Mouse (Mus musculus) midbrain, embryonic 11.5 days (tissue): ENCODE results near the gene Camk2d. TPM values are rescaled to one million over a fixed set of nuclear protein-coding genes. Genes with fewer than 3 reads are reported as not detected.

ENCODE experiments used
- ATAC-seq: fragments of 200-750 bp; cut with Nextera tagmentation; 2 replicates; pipeline ENCODE4 v1.8.0; 2017; ENCODE audit warnings: moderate TSS enrichment, moderate library complexity; ENCODE audit not compliant: low FRiP score
- DNase-seq: peaks from one replicate; pipeline ENCODE4 v3.0.0; 2015; ENCODE audit warnings: low spot score; ENCODE audit errors: missing footprints
- H3K27ac ChIP-seq: fragments of 300-500 bp; sonication (generic); 2 replicates; pipeline ENCODE4 v1.5.1; 2014; ENCODE audit warnings: low read depth, low read length
- H3K27me3 ChIP-seq: fragments of 300-500 bp; sonication (generic); 2 replicates; pipeline ENCODE4 v1.6.1; 2014; ENCODE audit warnings: mild to moderate bottlenecking, low read length, moderate library complexity, mixed read lengths; ENCODE audit not compliant: control insufficient read depth, insufficient read depth
- H3K36me3 ChIP-seq: fragments of 300-500 bp; sonication (generic); 2 replicates; pipeline ENCODE4 v1.6.1; 2014; ENCODE audit warnings: mild to moderate bottlenecking, low read length, moderate library complexity, mixed read lengths; ENCODE audit not compliant: control insufficient read depth, insufficient read depth
- H3K4me1 ChIP-seq: fragments of 300-500 bp; sonication (generic); 2 replicates; pipeline ENCODE4 v1.6.1; 2014; ENCODE audit warnings: low read length; ENCODE audit not compliant: control insufficient read depth, insufficient read depth
- H3K4me2 ChIP-seq: fragments of 300-500 bp; sonication (generic); 2 replicates; pipeline ENCODE4 v1.6.1; 2014; ENCODE audit warnings: mild to moderate bottlenecking, moderate library complexity
- H3K4me3 ChIP-seq: fragments of 300-500 bp; sonication (generic); 2 replicates; pipeline ENCODE4 v1.5.1; 2014; ENCODE audit warnings: low read depth, low read length
- H3K9ac ChIP-seq: fragments of 300-500 bp; sonication (generic); 2 replicates; pipeline ENCODE4 v1.6.1; 2014; ENCODE audit warnings: low read length
- H3K9me3 ChIP-seq: fragments of 300-500 bp; sonication (generic); 2 replicates; pipeline ENCODE4 v1.6.1; 2016; ENCODE audit warnings: low read length; ENCODE audit not compliant: control insufficient read depth
- WGBS: fragments of 180-500 bp; shearing (Covaris S2); extraction: QIAGEN DNeasy Blood & Tissue Kit; methylation state at CpG from one replicate; pipeline ENCODE4 v1.1.7; 2014; 5-methylcytosine and 5-hydroxymethylcytosine counted together
- polyA plus RNA-seq: library from polyadenylated mRNA; unstranded; fragments of >200 nt; fragmentation: Nextera tagmentation; extraction: Ambion mirVana; gene quantifications from 2 replicates; pipeline ENCODE4 v1.2.1, GENCODE M21; 2014

The Camk2d gene
- polyA plus RNA-seq, 1 experiment from 2014 or later = 13.5 TPM

DNA sequence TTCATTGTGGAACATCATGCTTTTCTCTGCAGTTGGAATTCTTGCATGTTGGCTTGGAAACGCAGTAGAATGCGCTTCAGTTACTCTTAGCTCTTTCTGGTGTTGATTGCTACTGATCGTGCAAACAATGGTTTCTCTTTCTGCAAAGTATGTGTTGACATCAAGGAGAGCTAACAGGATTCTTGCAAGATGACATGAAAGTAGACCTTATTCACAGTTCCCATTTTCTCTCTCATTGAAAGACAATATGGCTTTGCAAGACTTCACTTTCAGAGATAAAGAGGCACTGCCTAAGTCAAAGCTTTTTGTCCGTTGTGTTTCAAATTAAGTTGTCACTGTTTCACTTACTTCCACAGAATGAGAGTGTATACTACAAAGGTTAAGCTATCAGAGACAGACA is 210.0 kb downstream of the Camk2d start:
- WGBS = 28% methylated on average over 4 of the region's 4 CpGs
- Histone ChIP-seq H3K36me3 (no peaks in the 10 kb centered on the region), H3K9me3 (no peaks in the 10 kb centered on the region), H3K4me2 (no peak overlapping the region), H3K27ac (no peak overlapping the region), H3K27me3 (no peaks in the 10 kb centered on the region), H3K4me1 (no peaks in the 10 kb centered on the region), H3K9ac (no peak overlapping the region), H3K4me3 (no peak overlapping the region)
- ATAC-seq (no peak), DNase-seq (no peak)

DNA sequence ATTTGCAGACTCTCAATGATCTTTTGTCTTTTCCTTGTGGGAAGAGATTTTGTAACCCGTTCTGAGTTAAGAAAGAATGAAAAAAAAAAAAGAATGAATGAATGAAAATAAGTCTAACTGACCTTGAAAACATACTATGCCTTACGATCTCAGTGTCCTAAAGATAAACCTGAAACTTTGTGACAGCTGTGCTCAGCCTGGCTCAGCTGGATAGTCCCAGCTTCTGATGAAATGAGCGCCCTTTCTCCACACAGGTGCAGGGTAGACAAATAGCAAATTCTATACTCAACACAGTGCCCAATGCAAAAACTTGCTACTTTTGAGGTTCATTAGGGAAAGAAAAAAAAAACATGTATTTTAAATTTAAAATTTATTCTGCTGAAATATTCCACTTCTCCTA is 213.8 kb downstream of the Camk2d start:
- H3K9me3 ChIP-seq = no peaks in the 10 kb centered on the region
- 82% methylated on average over 3 of the region's 3 CpGs for WGBS
- no peak overlapping the region for H3K27ac ChIP-seq
- ATAC-seq (no peak), DNase-seq (no peak)
- no peaks in the 10 kb centered on the region for H3K4me1 ChIP-seq
- H3K4me2 ChIP-seq = no peak overlapping the region
- H3K4me3 ChIP-seq = no peak overlapping the region
- H3K27me3 ChIP-seq = no peaks in the 10 kb centered on the region
- no peak overlapping the region for H3K9ac ChIP-seq
- no peaks in the 10 kb centered on the region for H3K36me3 ChIP-seq

DNA sequence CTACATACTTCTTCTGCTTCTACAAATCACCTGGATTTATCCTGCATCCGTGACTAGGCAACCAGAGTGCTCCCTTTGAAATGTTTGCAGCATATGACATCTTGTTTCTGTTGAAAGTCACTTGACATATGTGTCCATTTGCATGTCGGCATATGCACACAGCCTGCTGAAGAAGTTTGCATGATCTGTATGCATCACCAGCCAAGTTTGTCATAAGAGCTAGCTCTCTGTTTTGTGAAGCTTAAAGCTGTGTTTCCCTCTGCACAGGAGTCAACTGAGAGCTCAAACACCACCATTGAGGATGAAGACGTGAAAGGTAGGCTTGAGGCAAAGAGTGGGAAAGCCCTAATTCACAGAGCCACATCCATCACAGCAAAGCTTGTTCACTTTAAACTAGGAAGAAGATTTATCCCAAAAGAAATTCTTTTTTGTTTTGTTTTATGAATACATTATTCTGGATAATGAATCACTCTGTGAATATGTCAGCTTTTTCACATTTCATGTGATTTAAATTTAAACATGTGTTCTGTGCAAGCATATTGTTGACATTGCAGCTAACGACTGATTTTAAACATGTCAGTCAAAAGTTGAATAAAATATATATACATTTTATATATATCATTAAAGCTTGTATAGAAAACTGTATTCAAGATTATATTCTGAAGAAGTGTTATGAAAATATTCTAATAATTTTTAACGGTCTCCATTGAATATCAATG is 214.4 kb downstream of the Camk2d start:
- no peaks in the 10 kb centered on the region for H3K4me1 ChIP-seq
- no peak overlapping the region for H3K9ac ChIP-seq

DNA sequence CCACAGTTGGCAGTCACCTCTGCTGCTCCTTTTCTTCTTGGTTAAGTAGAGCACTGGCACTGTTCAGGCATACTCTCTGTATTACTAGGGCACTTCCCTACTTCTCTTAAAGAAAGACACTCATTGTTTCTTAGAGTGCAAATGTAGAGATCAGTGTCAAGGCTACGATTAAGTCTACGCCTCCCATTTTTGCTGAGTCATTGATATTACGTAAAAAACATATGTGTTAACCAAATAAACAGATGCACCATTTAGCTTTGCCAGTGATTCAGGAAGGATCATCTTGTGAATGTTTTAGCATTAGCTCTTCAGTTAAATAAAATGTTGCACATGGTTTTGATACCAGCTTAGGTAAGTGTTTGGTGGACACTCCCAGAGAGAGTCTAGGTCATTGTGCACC is 215.5 kb downstream of the Camk2d start:
- Histone ChIP-seq H3K4me2 (no peak overlapping the region), H3K27ac (no peak overlapping the region), H3K9me3 (no peaks in the 10 kb centered on the region), H3K36me3 (no peaks in the 10 kb centered on the region), H3K9ac (no peak overlapping the region), H3K27me3 (no peaks in the 10 kb centered on the region), H3K4me1 (no peaks in the 10 kb centered on the region), H3K4me3 (no peak overlapping the region)
- ATAC-seq = no peak
- DNase-seq = no peak
- WGBS = 90% methylated on average over 3 of the region's 3 CpGs

More for the DNA sequence above, 214.4 kb downstream of the Camk2d start:
- 89% methylated on average over 5 of the region's 5 CpGs for WGBS
- Histone ChIP-seq H3K36me3 (no peaks in the 10 kb centered on the region), H3K27ac (no peak overlapping the region), H3K27me3 (no peaks in the 10 kb centered on the region), H3K9me3 (no peaks in the 10 kb centered on the region), H3K4me2 (no peak overlapping the region), H3K4me3 (no peak overlapping the region)
- ATAC-seq = no peak
- DNase-seq = no peak

DNA sequence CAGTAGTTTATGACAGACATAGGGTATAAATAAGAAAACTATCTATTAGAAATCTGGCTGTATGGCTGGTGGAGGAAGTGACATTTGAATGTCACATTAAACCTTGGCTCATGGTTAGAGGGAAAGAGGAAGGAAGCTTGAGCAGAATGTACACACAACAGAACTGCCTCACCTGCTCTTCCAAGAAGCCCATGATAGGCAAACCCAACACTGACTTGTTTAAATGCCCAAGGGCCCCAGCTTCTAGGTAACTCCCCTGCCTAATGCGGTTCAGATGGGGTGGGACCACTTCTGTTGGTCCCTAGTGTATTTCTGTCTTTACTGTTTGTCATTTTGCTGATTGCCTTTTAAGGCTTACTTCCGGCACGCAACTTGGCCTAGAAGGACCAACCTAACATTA is 226.3 kb downstream of the Camk2d start:
- H3K4me1 ChIP-seq = no peaks in the 10 kb centered on the region
- H3K4me2 ChIP-seq = no peak overlapping the region
- no peaks in the 10 kb centered on the region for H3K36me3 ChIP-seq
- DNase-seq (no peak), ATAC-seq (no peak)
- H3K27me3 ChIP-seq = no peaks in the 10 kb centered on the region
- 95% methylated on average over 3 of the region's 3 CpGs for WGBS
- H3K27ac ChIP-seq = no peak overlapping the region
- no peak overlapping the region for H3K4me3 ChIP-seq
- H3K9me3 ChIP-seq = no peaks in the 10 kb centered on the region
- no peak overlapping the region for H3K9ac ChIP-seq

DNA sequence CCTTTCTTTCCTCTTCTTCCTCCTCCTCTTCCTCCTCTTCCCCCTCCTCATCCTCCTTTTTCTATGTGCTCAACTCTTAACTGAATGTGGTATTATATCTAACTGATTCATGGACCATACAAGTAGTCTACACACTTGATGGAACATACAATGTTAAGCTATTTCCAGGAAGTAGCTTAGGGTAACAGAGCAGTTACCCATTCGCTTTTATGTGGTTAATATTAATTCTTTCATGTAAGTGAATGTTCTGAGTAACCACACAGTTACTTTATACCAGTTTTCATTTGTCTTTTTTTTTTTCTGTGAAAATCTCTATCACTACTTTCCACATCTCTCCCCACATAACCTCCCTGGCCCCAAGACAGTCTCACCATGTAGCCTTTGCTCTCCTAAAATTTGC is 228.8 kb downstream of the Camk2d start:
- DNase-seq = no peak
- H3K4me1 ChIP-seq = no peaks in the 10 kb centered on the region
- no peak overlapping the region for H3K27ac ChIP-seq
- no peak overlapping the region for H3K9ac ChIP-seq
- no peak overlapping the region for H3K4me2 ChIP-seq
- 74% methylated on average over 1 of the region's 1 CpGs for WGBS
- no peaks in the 10 kb centered on the region for H3K36me3 ChIP-seq
- no peaks in the 10 kb centered on the region for H3K27me3 ChIP-seq
- no peaks in the 10 kb centered on the region for H3K9me3 ChIP-seq
- no peak for ATAC-seq
- H3K4me3 ChIP-seq = no peak overlapping the region

DNA sequence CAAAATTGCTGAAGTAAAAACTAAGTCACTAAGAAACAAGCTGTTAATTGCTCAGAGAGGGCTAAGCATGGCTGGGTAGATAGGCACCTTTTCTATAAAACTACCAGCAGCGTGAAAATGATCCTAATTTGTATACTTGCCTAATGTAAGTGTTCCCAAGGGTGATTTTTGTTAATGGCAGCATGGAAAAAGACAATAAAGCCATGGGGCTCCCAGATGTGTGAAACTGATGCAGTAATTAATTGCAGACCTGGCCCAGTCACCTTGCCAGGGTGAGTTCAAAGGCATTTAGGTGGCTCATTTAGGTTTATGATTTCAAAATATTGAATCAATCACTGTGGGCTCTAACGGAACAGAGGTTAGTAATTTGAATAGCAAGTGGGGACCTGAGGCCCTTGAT is 230.1 kb downstream of the Camk2d start:
- no peak overlapping the region for H3K27ac ChIP-seq
- H3K36me3 ChIP-seq = no peaks in the 10 kb centered on the region
- no peak overlapping the region for H3K9ac ChIP-seq
- WGBS = 73% methylated on average over 2 of the region's 2 CpGs
- no peak for ATAC-seq
- H3K4me2 ChIP-seq = no peak overlapping the region
- DNase-seq = no peak
- H3K27me3 ChIP-seq = no peaks in the 10 kb centered on the region
- no peaks in the 10 kb centered on the region for H3K4me1 ChIP-seq
- H3K4me3 ChIP-seq = no peak overlapping the region
- no peaks in the 10 kb centered on the region for H3K9me3 ChIP-seq

DNA sequence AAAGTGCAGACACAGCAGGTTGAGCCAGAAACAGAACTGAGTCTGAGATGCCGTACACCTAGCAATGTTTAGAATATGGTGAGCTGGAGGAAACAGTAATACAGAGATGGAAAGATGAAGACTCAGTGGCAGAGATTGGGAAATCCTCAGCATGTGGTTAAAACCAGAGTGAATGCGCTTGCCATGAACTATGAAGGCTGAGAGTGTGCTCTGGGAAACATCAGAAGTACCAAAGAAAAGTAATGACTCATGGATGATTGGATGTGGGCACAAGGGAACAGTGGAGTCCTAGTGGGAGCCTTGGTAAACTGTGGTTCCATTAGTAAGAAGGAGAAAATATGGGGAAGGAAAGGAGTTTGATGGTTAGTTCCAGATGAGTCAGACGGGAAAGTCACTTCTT is 231.8 kb downstream of the Camk2d start:
- no peak overlapping the region for H3K4me2 ChIP-seq
- ATAC-seq (no peak), DNase-seq (no peak)
- no peaks in the 10 kb centered on the region for H3K9me3 ChIP-seq
- no peak overlapping the region for H3K9ac ChIP-seq
- no peak overlapping the region for H3K27ac ChIP-seq
- H3K4me3 ChIP-seq = no peak overlapping the region
- H3K36me3 ChIP-seq = no peaks in the 10 kb centered on the region
- H3K27me3 ChIP-seq = no peaks in the 10 kb centered on the region
- 90% methylated on average over 3 of the region's 3 CpGs for WGBS
- H3K4me1 ChIP-seq = no peaks in the 10 kb centered on the region

DNA sequence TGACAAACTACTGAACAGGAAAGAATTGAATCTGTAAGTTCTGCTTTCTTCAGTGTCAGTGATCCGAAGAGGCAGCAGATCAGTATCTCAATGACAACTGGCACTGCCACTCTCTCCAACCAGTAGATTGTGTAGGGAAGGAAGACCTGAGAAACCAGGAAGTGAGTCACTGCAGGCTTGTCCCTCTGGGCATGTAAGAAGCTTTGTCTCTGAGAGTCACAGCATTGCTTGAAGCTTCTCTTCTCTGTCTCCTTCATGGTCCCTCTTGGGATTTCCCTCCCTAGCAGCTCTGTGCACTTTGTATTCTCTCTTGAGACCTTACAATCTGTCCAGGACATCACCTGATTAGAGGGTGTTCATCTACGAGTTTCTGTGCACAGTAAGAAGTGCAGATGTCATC is 233.7 kb downstream of the Camk2d start:
- 80% methylated on average over 2 of the region's 2 CpGs for WGBS
- Histone ChIP-seq H3K9ac (no peak overlapping the region), H3K4me1 (no peaks in the 10 kb centered on the region), H3K4me2 (no peak overlapping the region), H3K4me3 (no peak overlapping the region), H3K27ac (no peak overlapping the region), H3K27me3 (no peaks in the 10 kb centered on the region), H3K36me3 (no peaks in the 10 kb centered on the region), H3K9me3 (no peaks in the 10 kb centered on the region)
- no peak for ATAC-seq
- DNase-seq = no peak
